28 mouse cellular contexts compared by ENCODE assay signal in genomic region chr16:63049100-63049499, GRCm38 (mm10).
"Had no signal": no experiment of that assay in that cellular context is flagged by ENCODE, and none has a peak within 500 bp of the region (broad histone marks: within the 10 kb centered on the region; RNA-seq: fewer than 3 reads in every experiment).

No protein-coding gene starts in this region.

- DNase-seq: layer of hippocampus, postnatal 36 days; left cerebral cortex, postnatal 4 days; liver; liver, embryonic 13.5 days; liver, postnatal 0 days; lung, adult 18-20 months; lung, postnatal 14 days; lung, postnatal 4 days; midbrain, embryonic 14.5 days had no signal

- H3K27me3 ChIP-seq: limb, embryonic 12.5 days; limb, embryonic 13.5 days; limb, embryonic 15.5 days; liver, embryonic 12.5 days; liver, embryonic 13.5 days; liver, embryonic 15.5 days; megakaryocyte, embryonic 14.5 days; midbrain, embryonic 12.5 days; midbrain, embryonic 15.5 days; neural tube, embryonic 12.5 days; neural tube, embryonic 13.5 days had no signal

- H3K9me3 ChIP-seq: limb, embryonic 10.5 days; limb, embryonic 12.5 days; limb, embryonic 13.5 days; limb, embryonic 15.5 days; liver, embryonic 12.5 days; liver, embryonic 13.5 days; liver, embryonic 15.5 days; megakaryocyte, embryonic 14.5 days; midbrain, embryonic 10.5 days; midbrain, embryonic 12.5 days; midbrain, embryonic 15.5 days; neural tube, embryonic 12.5 days; neural tube, embryonic 13.5 days had no signal

- H3K27ac ChIP-seq: left cerebral cortex, adult 2 months; limb, embryonic 10.5 days; limb, embryonic 12.5 days; limb, embryonic 13.5 days; limb, embryonic 15.5 days; liver, embryonic 12.5 days; liver, embryonic 13.5 days; liver, embryonic 14.5 days; liver, embryonic 15.5 days; macrophage; midbrain, embryonic 10.5 days; midbrain, embryonic 12.5 days; midbrain, embryonic 15.5 days; neural tube, embryonic 12.5 days; neural tube, embryonic 13.5 days had no signal

- ATAC-seq: liver, embryonic 12.5 days; liver, postnatal 0 days; lung, postnatal 0 days; midbrain, embryonic 15.5 days; midbrain, embryonic 16.5 days had no signal

- H3K4me1 ChIP-seq: limb, embryonic 10.5 days; limb, embryonic 12.5 days; limb, embryonic 13.5 days; limb, embryonic 15.5 days; liver, embryonic 12.5 days; liver, embryonic 13.5 days; liver, embryonic 15.5 days; megakaryocyte, embryonic 14.5 days; midbrain, embryonic 10.5 days; midbrain, embryonic 12.5 days; midbrain, embryonic 15.5 days; neural tube, embryonic 12.5 days; neural tube, embryonic 13.5 days had no signal

- H3K9ac ChIP-seq: limb, embryonic 12.5 days; limb, embryonic 13.5 days; limb, embryonic 15.5 days; liver, embryonic 12.5 days; liver, embryonic 13.5 days; liver, embryonic 14.5 days; liver, embryonic 15.5 days; liver, postnatal 0 days; midbrain, embryonic 12.5 days; midbrain, embryonic 15.5 days; neural tube, embryonic 12.5 days; neural tube, embryonic 13.5 days had no signal

- H3K4me2 ChIP-seq: limb, embryonic 12.5 days; limb, embryonic 13.5 days; limb, embryonic 15.5 days; liver, embryonic 11.5 days; liver, embryonic 12.5 days; liver, embryonic 13.5 days; liver, embryonic 15.5 days; midbrain, embryonic 12.5 days; midbrain, embryonic 15.5 days; neural tube, embryonic 12.5 days; neural tube, embryonic 13.5 days had no signal

- H3K36me3 ChIP-seq: limb, embryonic 10.5 days; limb, embryonic 12.5 days; limb, embryonic 13.5 days; limb, embryonic 15.5 days; liver, embryonic 12.5 days; liver, embryonic 13.5 days; liver, embryonic 15.5 days; midbrain, embryonic 10.5 days; midbrain, embryonic 12.5 days; midbrain, embryonic 15.5 days; neural tube, embryonic 12.5 days; neural tube, embryonic 13.5 days had no signal

- H3K4me3 ChIP-seq: left cerebral cortex, adult 2 months; limb, embryonic 10.5 days; limb, embryonic 12.5 days; limb, embryonic 13.5 days; limb, embryonic 15.5 days; liver, embryonic 12.5 days; liver, embryonic 13.5 days; liver, embryonic 15.5 days; megakaryocyte, embryonic 14.5 days; midbrain, embryonic 10.5 days; midbrain, embryonic 12.5 days; midbrain, embryonic 15.5 days; myocyte; neural tube, embryonic 12.5 days; neural tube, embryonic 13.5 days had no signal
